Mouse (Mus musculus): ENCODE data around the gene Smim12. TPM values are rescaled to one million over a fixed set of nuclear protein-coding genes. Genes with fewer than 3 reads are reported as not detected.

Gene Smim12
- polyA plus RNA-seq (2012; rRNA removed; ENCODE audit: low replicate concordance): 33.6 and 33.7 TPM in 2 replicates

GRCm38 (mm10) chr4:127243552-127243951 is at the start of gene Smim12:
TSS of gene Smim12 (plus strand) at chr4:127243784.

Other genes starting within 250 kb of the Smim12 start
- 20.3 and 42.7 TPM in 2 replicates for gene Sfpq, start 222.5 kb upstream of the Smim12 start, polyA plus RNA-seq (2012; rRNA removed; ENCODE audit: low replicate concordance)
- 1.6 and 2.7 TPM in 2 replicates for gene Zmym1, start 182.6 kb upstream of the Smim12 start, polyA plus RNA-seq (2012; rRNA removed; ENCODE audit: low replicate concordance)
- gene Zmym6, start 166.4 kb upstream of the Smim12 start, polyA plus RNA-seq (2012; rRNA removed; ENCODE audit: low replicate concordance): 8.0 and 10.2 TPM in 2 replicates
- gene Tmem35b, start 120.1 kb upstream of the Smim12 start, polyA plus RNA-seq (2012; rRNA removed; ENCODE audit: low replicate concordance): 17.8 and 22.6 TPM in 2 replicates
- gene Dlgap3, start 74.6 kb upstream of the Smim12 start, polyA plus RNA-seq (2012; rRNA removed; ENCODE audit: low replicate concordance): 0.11 and 0.35 TPM in 2 replicates
- 51.2 and 54.4 TPM in 2 replicates for gene Gja4, start 70.3 kb downstream of the Smim12 start, polyA plus RNA-seq (2012; rRNA removed; ENCODE audit: low replicate concordance)
- 0.40 and 6.2 TPM in 2 replicates for gene Gjb3, start 87.1 kb downstream of the Smim12 start, polyA plus RNA-seq (2012; rRNA removed; ENCODE audit: low replicate concordance)
- gene Gjb4, start 110.3 kb downstream of the Smim12 start, polyA plus RNA-seq (2012; rRNA removed; ENCODE audit: low replicate concordance): 0.17 and 2.0 TPM in 2 replicates
- gene Gjb5, start 114.4 kb downstream of the Smim12 start, polyA plus RNA-seq (2012; rRNA removed; ENCODE audit: low replicate concordance): 1.9 and 4.9 TPM in 2 replicates